Mouse (Mus musculus): ENCODE measurements around the gene Tmem229b. TPM values are rescaled to one million over a fixed set of nuclear protein-coding genes. Genes with fewer than 3 reads are reported as not detected.

Tmem229b gene
- polyA plus RNA-seq, 1 experiment: 0.59 TPM

DNA sequence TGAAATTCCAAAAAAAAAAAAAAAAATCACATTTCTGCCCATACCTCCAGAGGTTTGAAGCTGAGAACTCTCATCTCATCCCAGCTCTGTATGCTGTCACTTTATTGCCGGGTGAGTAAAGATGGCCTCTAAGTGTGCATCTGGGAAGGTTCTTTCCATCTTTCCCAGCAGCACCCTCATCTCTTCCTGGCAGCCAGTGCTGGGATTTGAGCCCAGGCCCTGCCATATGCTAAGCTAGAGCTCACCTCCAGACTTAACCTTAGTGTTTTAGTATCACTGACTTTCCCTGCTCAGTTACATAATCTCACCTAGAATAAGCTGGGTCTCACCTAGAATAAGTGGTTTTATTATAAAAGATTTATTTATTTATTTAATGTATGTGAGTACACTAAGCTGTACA, 14.5 kb upstream of the Tmem229b start:
- Histone ChIP-seq H3K79me3 (ENCODE audit: low read depth) (no peaks in the 10 kb centered on the region), H3ac (ENCODE audit: control insufficient read depth, insufficient read length, low read depth) (no peak overlapping the region), H3K4me3 (ENCODE audit: insufficient read depth, poor library complexity, severe bottlenecking) (no peak overlapping the region), H3K36me3 (ENCODE audit: control insufficient read depth, insufficient read depth) (no peaks in the 10 kb centered on the region), H3K27me3 (ENCODE audit: control insufficient read depth, insufficient read depth, insufficient read length) (no peaks in the 10 kb centered on the region), H3K79me2 (ENCODE audit: control insufficient read depth, insufficient read depth) (no peaks in the 10 kb centered on the region)
- TF ChIP-seq CEBPB (IDR thresholded peaks at IDR 0.05; ENCODE audit: low read depth): no peak
- TF ChIP-seq MYOD1 (IDR thresholded peaks at IDR 0.05; ENCODE audit: control insufficient read depth, insufficient read length, low read depth): no peak
- no peak for TF ChIP-seq USF1 (IDR thresholded peaks at IDR 0.05; ENCODE audit: low read depth)
- TF ChIP-seq MAX (IDR thresholded peaks at IDR 0.05): no peak
- TF ChIP-seq MYOG (IDR thresholded peaks at IDR 0.05; ENCODE audit: control insufficient read depth, extremely low read depth, insufficient read length): no peak
- TF ChIP-seq FOSL1 (IDR thresholded peaks at IDR 0.05; ENCODE audit: insufficient read depth, low read length, poor library complexity, severe bottlenecking): no peak
- TF ChIP-seq CTCF (IDR thresholded peaks at IDR 0.05; ENCODE audit: control insufficient read depth, insufficient read depth, insufficient read length): no peak

DNA sequence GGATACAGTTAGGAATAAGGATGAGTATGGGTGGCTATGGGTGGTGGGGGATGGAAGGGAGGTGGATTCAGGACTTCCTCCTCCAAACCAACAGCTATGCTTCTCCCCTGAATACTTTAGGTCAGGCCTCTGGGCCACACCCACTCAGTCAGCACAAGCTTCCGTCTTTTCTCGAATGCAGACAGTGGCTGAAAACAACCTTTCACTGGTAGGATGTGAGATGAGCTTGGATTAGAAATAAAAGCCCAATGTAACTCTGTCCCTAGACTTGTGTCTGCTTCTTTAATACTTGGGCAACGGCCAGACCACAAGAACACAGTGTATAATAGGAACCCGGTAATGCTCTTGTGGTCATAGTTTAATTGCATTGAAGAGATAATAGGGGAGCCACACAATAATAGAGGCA, 10.6 kb upstream of the Tmem229b start:
- Histone ChIP-seq H3K27me3 (ENCODE audit: control insufficient read depth, insufficient read depth, insufficient read length) (no peaks in the 10 kb centered on the region), H3K79me2 (ENCODE audit: control insufficient read depth, insufficient read depth) (no peaks in the 10 kb centered on the region), H3K36me3 (ENCODE audit: control insufficient read depth, insufficient read depth) (no peaks in the 10 kb centered on the region), H3ac (ENCODE audit: control insufficient read depth, insufficient read length, low read depth) (no peak overlapping the region), H3K79me3 (ENCODE audit: low read depth) (no peaks in the 10 kb centered on the region), H3K4me3 (ENCODE audit: insufficient read depth, poor library complexity, severe bottlenecking) (no peak overlapping the region)
- TF ChIP-seq FOSL1 (IDR thresholded peaks at IDR 0.05; ENCODE audit: insufficient read depth, low read length, poor library complexity, severe bottlenecking) (no peak), CEBPB (IDR thresholded peaks at IDR 0.05; ENCODE audit: low read depth) (no peak), MAX (IDR thresholded peaks at IDR 0.05) (no peak), CTCF (IDR thresholded peaks at IDR 0.05; ENCODE audit: control insufficient read depth, insufficient read depth, insufficient read length) (no peak), USF1 (IDR thresholded peaks at IDR 0.05; ENCODE audit: low read depth) (no peak)

DNA sequence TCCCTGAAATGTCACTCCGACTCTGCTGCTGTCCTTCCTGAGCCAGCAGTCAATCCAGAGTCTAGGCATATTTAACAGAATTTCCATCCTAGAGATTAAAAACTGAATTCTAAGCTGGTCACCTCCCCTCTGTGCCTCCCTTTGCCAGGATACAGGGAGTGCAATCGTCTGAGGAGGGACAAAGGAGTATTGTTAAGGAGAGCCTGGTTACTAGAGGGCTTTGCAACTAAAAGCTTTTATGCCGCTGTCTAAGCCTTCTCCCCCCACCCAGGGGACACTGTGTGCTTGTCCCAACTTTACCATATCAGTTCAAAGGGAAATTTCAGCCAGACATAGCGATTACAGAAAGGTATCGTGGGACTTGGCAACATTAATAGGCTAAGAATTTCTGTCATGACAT, 8.7 kb upstream of the Tmem229b start:
- no peak for TF ChIP-seq CTCF (IDR thresholded peaks at IDR 0.05; ENCODE audit: control insufficient read depth, insufficient read depth, insufficient read length)
- no peak for TF ChIP-seq MYOG (IDR thresholded peaks at IDR 0.05; ENCODE audit: control insufficient read depth, extremely low read depth, insufficient read length)
- no peak for TF ChIP-seq MYOD1 (IDR thresholded peaks at IDR 0.05; ENCODE audit: control insufficient read depth, insufficient read length, low read depth)
- no peak for TF ChIP-seq USF1 (IDR thresholded peaks at IDR 0.05; ENCODE audit: low read depth)
- TF ChIP-seq CEBPB (IDR thresholded peaks at IDR 0.05; ENCODE audit: low read depth): no peak
- no peak for TF ChIP-seq MAX (IDR thresholded peaks at IDR 0.05)
- TF ChIP-seq FOSL1 (IDR thresholded peaks at IDR 0.05; ENCODE audit: insufficient read depth, low read length, poor library complexity, severe bottlenecking): no peak
- H3K27me3 ChIP-seq (ENCODE audit: control insufficient read depth, insufficient read depth, insufficient read length): no peaks in the 10 kb centered on the region

DNA sequence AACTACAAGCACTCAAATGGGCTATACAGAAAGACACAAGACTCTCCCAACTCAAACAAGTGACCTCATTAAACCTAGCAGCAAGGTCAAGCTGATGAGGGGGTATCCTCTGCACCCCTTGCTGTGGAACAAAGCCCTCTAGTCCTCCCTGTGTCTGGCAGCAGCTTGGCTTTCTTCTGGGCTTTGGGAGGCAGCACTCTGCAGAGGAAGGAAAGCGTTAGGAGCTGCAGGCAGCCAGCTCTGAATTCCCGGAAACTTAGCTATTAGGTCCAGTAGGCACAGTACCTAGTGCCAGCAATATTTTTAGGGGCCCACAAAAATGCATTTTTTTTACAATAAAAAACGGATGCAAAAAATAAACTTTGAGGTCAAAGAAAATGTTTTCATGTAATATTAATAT, 3.1 kb upstream of the Tmem229b start:
- Histone ChIP-seq H3K79me2 (ENCODE audit: control insufficient read depth, insufficient read depth) (no peaks in the 10 kb centered on the region), H3K36me3 (ENCODE audit: control insufficient read depth, insufficient read depth) (no peaks in the 10 kb centered on the region), H3K79me3 (ENCODE audit: low read depth) (no peaks in the 10 kb centered on the region), H3K27me3 (ENCODE audit: control insufficient read depth, insufficient read depth, insufficient read length) (peaks cover 3% of the 10 kb centered on the region), H3K4me3 (ENCODE audit: insufficient read depth, poor library complexity, severe bottlenecking) (no peak overlapping the region), H3ac (ENCODE audit: control insufficient read depth, insufficient read length, low read depth) (no peak overlapping the region)
- TF ChIP-seq CEBPB (IDR thresholded peaks at IDR 0.05; ENCODE audit: low read depth): no peak
- no peak for TF ChIP-seq MYOG (IDR thresholded peaks at IDR 0.05; ENCODE audit: control insufficient read depth, extremely low read depth, insufficient read length)
- TF ChIP-seq FOSL1 (IDR thresholded peaks at IDR 0.05; ENCODE audit: insufficient read depth, low read length, poor library complexity, severe bottlenecking): no peak
- no peak for TF ChIP-seq CTCF (IDR thresholded peaks at IDR 0.05; ENCODE audit: control insufficient read depth, insufficient read depth, insufficient read length)
- TF ChIP-seq MYOD1 (IDR thresholded peaks at IDR 0.05; ENCODE audit: control insufficient read depth, insufficient read length, low read depth): no peak
- TF ChIP-seq MAX (IDR thresholded peaks at IDR 0.05): no peak
- TF ChIP-seq USF1 (IDR thresholded peaks at IDR 0.05; ENCODE audit: low read depth): no peak

More for the DNA sequence above, 8.7 kb upstream of the Tmem229b start:
- H3K4me3 ChIP-seq (ENCODE audit: insufficient read depth, poor library complexity, severe bottlenecking): no peak overlapping the region
- no peak overlapping the region for H3ac ChIP-seq (ENCODE audit: control insufficient read depth, insufficient read length, low read depth)
- no peaks in the 10 kb centered on the region for H3K79me2 ChIP-seq (ENCODE audit: control insufficient read depth, insufficient read depth)
- no peaks in the 10 kb centered on the region for H3K36me3 ChIP-seq (ENCODE audit: control insufficient read depth, insufficient read depth)
- no peaks in the 10 kb centered on the region for H3K79me3 ChIP-seq (ENCODE audit: low read depth)

DNA sequence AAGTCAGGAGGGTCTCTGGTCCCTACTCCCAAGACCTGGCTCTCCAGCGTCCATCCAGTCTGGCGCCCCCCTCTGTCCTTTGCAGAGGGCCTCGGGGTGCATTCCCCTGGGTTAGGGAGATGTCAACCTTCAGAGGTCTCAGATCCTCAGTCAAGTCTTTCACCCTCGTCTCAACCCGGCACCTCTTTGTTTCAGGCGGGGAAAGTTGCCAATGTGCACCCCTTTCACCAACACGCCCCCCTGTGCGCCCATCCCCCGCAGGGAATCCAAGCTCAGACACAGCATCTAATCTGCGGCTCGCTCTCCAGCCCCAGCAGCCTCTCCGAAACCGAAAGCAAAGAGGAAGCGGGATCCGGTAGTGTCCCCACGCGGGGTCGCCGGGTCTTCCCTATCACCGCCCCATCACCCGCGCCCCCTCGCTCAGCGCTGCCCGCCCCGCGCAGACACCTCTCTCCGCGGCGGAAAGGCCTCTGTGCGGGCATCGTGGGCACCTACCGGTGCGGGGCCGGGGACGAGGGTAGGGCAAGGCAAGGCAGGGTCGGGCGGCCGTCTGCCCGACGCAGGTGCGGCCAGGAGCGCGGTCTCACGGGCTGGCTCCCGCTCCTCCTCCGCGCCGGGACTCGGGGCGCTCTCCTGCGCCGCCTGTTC, 825 bp downstream of the Tmem229b start:
- Histone ChIP-seq H3K79me2 (ENCODE audit: control insufficient read depth, insufficient read depth) (no peaks in the 10 kb centered on the region), H3K27me3 (ENCODE audit: control insufficient read depth, insufficient read depth, insufficient read length) (peaks cover 10% of the 10 kb centered on the region), H3K4me3 (ENCODE audit: insufficient read depth, poor library complexity, severe bottlenecking) (peak overlapping the region; percentile 40), H3K36me3 (ENCODE audit: control insufficient read depth, insufficient read depth) (no peaks in the 10 kb centered on the region), H3ac (ENCODE audit: control insufficient read depth, insufficient read length, low read depth) (peak overlapping the region; percentile 37), H3K79me3 (ENCODE audit: low read depth) (no peaks in the 10 kb centered on the region)
- TF ChIP-seq FOSL1 (IDR thresholded peaks at IDR 0.05; ENCODE audit: insufficient read depth, low read length, poor library complexity, severe bottlenecking) (no peak), CTCF (IDR thresholded peaks at IDR 0.05; ENCODE audit: control insufficient read depth, insufficient read depth, insufficient read length) (peak; percentile 38)

DNA sequence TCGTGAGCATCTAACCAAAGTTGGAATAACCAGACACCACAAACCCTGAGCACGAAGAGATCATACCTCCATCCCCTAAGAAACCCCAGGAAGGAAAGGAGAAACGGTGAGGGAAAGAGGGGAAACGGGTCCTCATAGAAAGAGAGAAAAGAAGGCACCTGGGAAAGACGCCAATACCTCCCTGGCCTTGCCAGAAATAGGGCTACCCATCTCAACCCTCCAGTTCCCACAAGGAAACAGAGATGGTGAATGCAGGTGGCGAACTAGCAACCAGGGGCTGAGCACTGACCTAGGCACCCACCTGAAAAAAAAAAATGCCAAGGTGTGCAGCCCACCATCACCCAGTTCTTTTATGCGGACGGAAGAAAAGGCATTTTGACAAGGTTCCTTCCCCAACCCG, 1.4 kb downstream of the Tmem229b start:
- no peaks in the 10 kb centered on the region for H3K79me3 ChIP-seq (ENCODE audit: low read depth)
- no peaks in the 10 kb centered on the region for H3K36me3 ChIP-seq (ENCODE audit: control insufficient read depth, insufficient read depth)
- no peak for TF ChIP-seq MAX (IDR thresholded peaks at IDR 0.05)
- TF ChIP-seq USF1 (IDR thresholded peaks at IDR 0.05; ENCODE audit: low read depth): no peak
- no peak for TF ChIP-seq CEBPB (IDR thresholded peaks at IDR 0.05; ENCODE audit: low read depth)
- TF ChIP-seq CTCF (IDR thresholded peaks at IDR 0.05; ENCODE audit: control insufficient read depth, insufficient read depth, insufficient read length): no peak
- TF ChIP-seq MYOG (IDR thresholded peaks at IDR 0.05; ENCODE audit: control insufficient read depth, extremely low read depth, insufficient read length): no peak
- no peak for TF ChIP-seq FOSL1 (IDR thresholded peaks at IDR 0.05; ENCODE audit: insufficient read depth, low read length, poor library complexity, severe bottlenecking)
- no peak for TF ChIP-seq MYOD1 (IDR thresholded peaks at IDR 0.05; ENCODE audit: control insufficient read depth, insufficient read length, low read depth)
- peaks cover 10% of the 10 kb centered on the region for H3K27me3 ChIP-seq (ENCODE audit: control insufficient read depth, insufficient read depth, insufficient read length)
- H3K4me3 ChIP-seq (ENCODE audit: insufficient read depth, poor library complexity, severe bottlenecking): no peak overlapping the region
- no peak overlapping the region for H3ac ChIP-seq (ENCODE audit: control insufficient read depth, insufficient read length, low read depth)
- no peaks in the 10 kb centered on the region for H3K79me2 ChIP-seq (ENCODE audit: control insufficient read depth, insufficient read depth)
